Mouse (Mus musculus): ENCODE results near the gene Slc25a44.
"Not testable (repeated sequence)": the region's sequence is repeated elsewhere in the genome, so short reads cannot be mapped to it uniquely, and the experiment has no call there.

Gene Slc25a44

GRCm38 (mm10) chr3:88449395-88450023 lies 24.6 kb upstream of the Slc25a44 start:
- DNase-seq: peak; percentile 60 to 65

- no peak for DNase-seq
Measured at GRCm38 (mm10) chr3:88448443-88448842, 23.5 kb upstream of the Slc25a44 start.

GRCm38 (mm10) chr3:88447676-88448183 lies 22.8 kb upstream of the Slc25a44 start:
- DNase-seq: no peak

GRCm38 (mm10) chr3:88446471-88447123 lies 21.7 kb upstream of the Slc25a44 start:
- DNase-seq: no peak

GRCm38 (mm10) chr3:88442888-88443287 lies 17.9 kb upstream of the Slc25a44 start:
- DNase-seq: no peak

GRCm38 (mm10) chr3:88442488-88442887 lies 17.5 kb upstream of the Slc25a44 start:
- no peak for DNase-seq

- DNase-seq: peak; percentile 60 to 72
Measured at GRCm38 (mm10) chr3:88440500-88441381, 15.8 kb upstream of the Slc25a44 start.

GRCm38 (mm10) chr3:88439582-88439981 lies 14.6 kb upstream of the Slc25a44 start:
- DNase-seq: no peak

- DNase-seq: no peak
Measured at GRCm38 (mm10) chr3:88437454-88437853, 12.5 kb upstream of the Slc25a44 start.

GRCm38 (mm10) chr3:88436395-88437201 lies 11.7 kb upstream of the Slc25a44 start:
- peak; percentile 79 to 87 for DNase-seq

GRCm38 (mm10) chr3:88435515-88435914 lies 10.6 kb upstream of the Slc25a44 start:
- DNase-seq: no peak

- DNase-seq: not testable (repeated sequence)
Measured at GRCm38 (mm10) chr3:88428639-88429038, 3.7 kb upstream of the Slc25a44 start.

- no peak for DNase-seq
Measured at GRCm38 (mm10) chr3:88427342-88427905, 2.5 kb upstream of the Slc25a44 start.

GRCm38 (mm10) chr3:88425708-88426420 lies 925 bp upstream of the Slc25a44 start:
- no peak for DNase-seq

GRCm38 (mm10) chr3:88425330-88425689 lies 371 bp upstream of the Slc25a44 start:
- no peak for DNase-seq

GRCm38 (mm10) chr3:88422020-88422720 lies 2.8 kb downstream of the Slc25a44 start:
- peak; percentile 76 to 81 for DNase-seq

- DNase-seq: no peak
Measured at GRCm38 (mm10) chr3:88420771-88421170, 4.2 kb downstream of the Slc25a44 start.

GRCm38 (mm10) chr3:88418016-88418415 lies 6.9 kb downstream of the Slc25a44 start:
- DNase-seq: no peak

- no peak for DNase-seq
Measured at GRCm38 (mm10) chr3:88415668-88416067, 9.3 kb downstream of the Slc25a44 start.

- DNase-seq: no peak
Measured at GRCm38 (mm10) chr3:88412636-88413035, 12.3 kb downstream of the Slc25a44 start.

- no peak for DNase-seq
Measured at GRCm38 (mm10) chr3:88411681-88412080, 13.3 kb downstream of the Slc25a44 start.

Data from cerebellum, postnatal 14 days (tissue).